Mouse (Mus musculus): Measurements from ENCODE around the gene Usp19.

DNA sequence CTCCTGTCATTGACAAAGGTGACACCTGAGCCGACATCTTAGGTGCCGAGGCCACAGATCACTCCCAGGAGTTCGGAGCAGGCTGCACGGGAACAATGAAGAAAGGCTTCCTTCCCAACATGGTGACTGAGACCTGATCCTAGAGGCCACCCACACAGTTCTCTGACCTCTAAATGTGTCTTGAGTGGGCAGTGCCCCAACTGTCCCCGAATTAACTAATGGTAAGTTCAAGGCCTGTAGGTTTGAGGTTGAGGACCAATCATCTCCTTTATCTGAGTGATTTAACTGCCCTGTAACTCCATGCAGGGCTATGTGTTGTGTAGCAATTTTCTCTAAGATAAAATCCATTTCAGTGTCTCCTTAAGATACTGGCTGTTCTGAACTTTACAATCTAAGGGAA, 21.0 kb upstream of the Usp19 start:
- TF ChIP-seq POLR2A (IDR thresholded peaks at IDR 0.05; ENCODE audit: borderline replicate concordance, extremely low read depth, low read depth, low read length) (no peak), CTCF (IDR thresholded peaks at IDR 0.05; ENCODE audit: insufficient read depth, low read length) (no peak)

All from lung, adult 2 months (tissue).